Mouse (Mus musculus) hindbrain, embryonic 16.5 days (tissue): ENCODE measurements at regions not wholly inside any gene's neighbourhood (a gene's known extent, or its start where the extent isn't known, plus 50 kb on each side); places are given as distances from the start of the nearest gene placed in this dataset.

Source experiments
- ATAC-seq: fragments of 200-750 bp; cut with Nextera tagmentation; 2 replicates; pipeline ENCODE4 v1.8.0; 2017; ENCODE audit warnings: moderate TSS enrichment, moderate library complexity
- H3K27ac ChIP-seq: fragments of 300-500 bp; sonication (generic); 2 replicates; pipeline ENCODE4 v1.5.1; 2014; ENCODE audit warnings: low read depth, mild to moderate bottlenecking, control low read depth, low read length, moderate library complexity
- H3K27me3 ChIP-seq: fragments of 300-500 bp; sonication (generic); replicated peaks from 2 replicates; pipeline ENCODE4 v1.6.1; 2014; ENCODE audit warnings: low read length; ENCODE audit not compliant: control insufficient read depth, insufficient read depth
- H3K36me3 ChIP-seq: fragments of 300-500 bp; sonication (generic); 2 replicates; pipeline ENCODE4 v1.6.1; 2014; ENCODE audit warnings: mild to moderate bottlenecking, low read length, moderate library complexity, mixed read lengths; ENCODE audit not compliant: control insufficient read depth, insufficient read depth
- H3K4me1 ChIP-seq: fragments of 300-500 bp; sonication (generic); 2 replicates; pipeline ENCODE4 v1.6.1; 2014; ENCODE audit warnings: low read depth, low read length; ENCODE audit not compliant: control insufficient read depth, insufficient read depth
- H3K4me2 ChIP-seq: fragments of 300-500 bp; sonication (generic); 2 replicates; pipeline ENCODE4 v1.6.1; 2014; ENCODE audit warnings: mild to moderate bottlenecking, low read length, control low read depth, moderate library complexity
- H3K4me3 ChIP-seq: fragments of 300-500 bp; sonication (generic); 2 replicates; pipeline ENCODE4 v1.5.1; 2014; ENCODE audit warnings: mild to moderate bottlenecking, low read length, control low read depth, moderate library complexity
- H3K9ac ChIP-seq: fragments of 300-500 bp; sonication (generic); 2 replicates; pipeline ENCODE4 v1.6.1; 2014; ENCODE audit warnings: low read depth, mild to moderate bottlenecking, control low read depth, low read length, moderate library complexity
- H3K9me3 ChIP-seq: fragments of 300-500 bp; sonication (generic); 2 replicates; pipeline ENCODE4 v1.6.1; 2014; ENCODE audit warnings: mild to moderate bottlenecking, low read length, moderate library complexity; ENCODE audit not compliant: control insufficient read depth
- WGBS: fragments of 180-500 bp; shearing (Covaris S2); extraction: QIAGEN DNeasy Blood & Tissue Kit; methylation state at CpG from one replicate; pipeline ENCODE4 v1.1.7; 2014; 5-methylcytosine and 5-hydroxymethylcytosine counted together

DNA sequence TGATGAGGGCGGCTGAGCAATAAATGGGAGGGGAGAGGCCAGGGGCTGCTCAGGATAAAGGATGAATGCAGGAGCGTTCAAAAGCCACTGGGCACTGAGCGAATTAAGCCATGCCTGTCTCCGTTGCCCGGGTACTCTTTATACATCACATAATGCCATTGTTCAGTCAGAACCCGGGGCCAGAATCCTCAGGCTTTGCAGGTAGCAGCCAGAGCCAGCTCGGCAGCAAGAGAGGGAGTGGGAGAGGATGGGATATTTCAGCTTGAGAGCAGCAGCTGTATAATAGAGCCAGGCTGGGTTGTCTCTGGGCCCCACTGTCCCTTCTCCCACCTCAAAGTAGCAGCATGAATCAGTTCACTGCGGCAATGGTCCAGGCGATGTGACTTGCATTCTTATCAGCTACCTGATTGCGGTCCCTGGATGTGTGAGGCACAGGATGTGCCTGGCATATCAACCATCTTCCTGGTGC is 130.5 kb downstream of the Rps24 start:
- ATAC-seq: peak; percentile 90
- Histone ChIP-seq H3K4me2 (no peak overlapping the region; the same call in 1 of the 2 replicates), H3K9me3 (no peaks in the 10 kb centered on the region), H3K27me3 (no peaks in the 10 kb centered on the region), H3K9ac (peak overlapping the region; percentile 47), H3K36me3 (no peaks in the 10 kb centered on the region), H3K4me1 (peaks cover 35% of the 10 kb centered on the region), H3K4me3 (no peak overlapping the region), H3K27ac (peak overlapping the region; percentile 95)
- WGBS: 15% methylated on average over 10 of the region's 10 CpGs

DNA sequence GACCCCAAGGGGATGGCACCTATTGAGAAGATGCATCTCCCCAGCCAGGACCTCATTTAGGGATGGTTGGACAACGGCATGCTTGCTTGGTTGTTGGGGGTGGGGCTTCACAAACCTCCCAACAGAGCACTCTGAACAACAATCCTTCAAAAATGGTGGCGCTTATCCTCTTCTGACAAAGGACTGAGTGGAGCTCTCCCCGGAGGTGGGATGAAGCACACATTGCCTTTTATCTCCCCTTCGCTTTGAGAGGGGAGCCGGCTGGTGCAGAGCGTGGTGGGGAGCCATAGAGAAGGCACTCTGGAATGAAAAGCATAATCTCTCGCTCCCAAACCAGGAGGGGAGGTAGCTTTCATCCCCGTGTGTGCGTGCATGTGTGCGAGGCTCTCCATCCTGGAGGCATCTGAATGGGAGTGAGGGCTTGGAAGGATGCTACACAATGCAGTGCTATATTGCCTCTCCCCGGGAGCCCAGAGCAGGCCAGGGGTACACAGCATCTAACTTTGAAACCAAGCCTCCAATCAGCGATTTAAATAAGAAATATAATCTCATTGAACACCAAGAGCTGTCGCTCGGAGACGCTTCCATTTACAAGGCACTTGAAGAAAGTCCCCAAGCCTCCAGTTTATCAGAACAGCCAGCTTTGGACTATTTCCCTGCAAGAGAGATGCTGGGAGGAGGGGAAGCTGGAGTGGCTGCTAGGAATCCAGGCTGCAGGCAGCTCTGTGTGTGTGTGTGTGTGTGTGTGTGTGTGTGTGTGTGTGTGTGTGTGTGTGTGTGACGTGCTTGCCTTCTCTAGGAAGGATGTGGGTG is 131.5 kb downstream of the Rps24 start:
- no peaks in the 10 kb centered on the region for H3K36me3 ChIP-seq
- H3K9ac ChIP-seq: peak overlapping the region; percentile 47
- WGBS: 12% methylated on average over 16 of the region's 16 CpGs
- H3K27ac ChIP-seq: peak overlapping the region; percentile 95
- no peaks in the 10 kb centered on the region for H3K27me3 ChIP-seq
- ATAC-seq: peak; percentile 56
- H3K4me2 ChIP-seq: peak overlapping the region; percentile 22; the same call in 1 of the 2 replicates
- H3K9me3 ChIP-seq: no peaks in the 10 kb centered on the region
- peaks cover 35% of the 10 kb centered on the region for H3K4me1 ChIP-seq
- H3K4me3 ChIP-seq: no peak overlapping the region

DNA sequence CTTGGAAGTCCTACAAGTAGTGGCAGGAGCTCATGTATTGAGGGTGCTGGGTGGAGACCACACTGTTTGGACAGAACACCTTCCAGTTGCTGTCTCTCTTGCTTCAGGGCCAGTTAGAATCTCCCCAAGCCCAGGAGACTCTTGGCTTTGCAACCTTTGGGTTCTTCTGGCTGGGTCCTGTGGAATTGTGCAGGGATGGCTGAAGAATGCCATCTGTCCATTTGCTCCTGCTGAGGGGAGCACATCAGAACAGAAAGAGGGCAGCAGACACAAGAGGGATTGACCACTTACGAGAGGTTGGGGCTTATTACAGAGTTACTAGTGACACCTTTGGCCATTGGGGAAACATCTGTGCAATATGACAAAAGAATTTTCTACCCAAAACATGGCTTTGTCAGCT is 145.1 kb downstream of the Rps24 start:
- Histone ChIP-seq H3K4me1 (no peaks in the 10 kb centered on the region), H3K9ac (no peak overlapping the region), H3K27ac (no peak overlapping the region), H3K9me3 (no peaks in the 10 kb centered on the region), H3K4me3 (no peak overlapping the region), H3K27me3 (no peaks in the 10 kb centered on the region), H3K36me3 (no peaks in the 10 kb centered on the region), H3K4me2 (no peak overlapping the region)
- WGBS: 100% methylated on average over 1 of the region's 1 CpGs
- no peak for ATAC-seq

DNA sequence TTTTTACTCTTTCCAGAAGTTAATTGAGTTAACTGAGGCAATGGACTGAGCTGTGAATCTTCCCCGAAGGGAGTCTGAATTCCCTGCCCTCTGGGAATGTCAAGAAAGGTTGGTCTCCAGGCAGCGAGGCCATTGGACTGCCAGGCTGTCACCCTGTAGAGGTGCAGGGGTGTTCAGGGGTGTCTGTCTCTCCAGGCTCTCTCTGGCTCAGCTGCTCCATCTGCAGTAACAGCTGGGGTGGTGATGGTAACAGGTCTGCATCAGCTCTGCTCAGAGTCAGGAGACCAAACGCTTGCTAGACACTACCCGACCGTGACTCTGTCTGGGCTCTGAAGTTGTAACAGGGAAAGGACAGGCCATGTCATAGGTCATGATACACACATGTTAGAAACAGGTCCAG is 154.9 kb downstream of the Rps24 start:
- WGBS: 47% methylated on average over 5 of the region's 5 CpGs
- no peak overlapping the region for H3K4me2 ChIP-seq
- no peaks in the 10 kb centered on the region for H3K9me3 ChIP-seq
- ATAC-seq: 0 out of 2 replicates have a peak, but pooled peaks have one; percentile 38
- no peaks in the 10 kb centered on the region for H3K36me3 ChIP-seq
- H3K9ac ChIP-seq: no peak overlapping the region
- H3K27me3 ChIP-seq: no peaks in the 10 kb centered on the region
- H3K27ac ChIP-seq: no peak overlapping the region
- no peak overlapping the region for H3K4me3 ChIP-seq
- no peaks in the 10 kb centered on the region for H3K4me1 ChIP-seq

- H3K9ac ChIP-seq: no peak overlapping the region
- H3K9me3 ChIP-seq: no peaks in the 10 kb centered on the region
- no peaks in the 10 kb centered on the region for H3K36me3 ChIP-seq
- H3K4me3 ChIP-seq: no peak overlapping the region
- no peaks in the 10 kb centered on the region for H3K4me1 ChIP-seq
- no peak overlapping the region for H3K4me2 ChIP-seq
- H3K27ac ChIP-seq: peak overlapping the region; percentile 60
- 15% methylated on average over 6 of the region's 6 CpGs for WGBS
- ATAC-seq: peak; percentile 67
- no peaks in the 10 kb centered on the region for H3K27me3 ChIP-seq
These were observed 157.3 kb downstream of the Rps24 start for GRCm38 (mm10) chr14:24644117-24644808.

- no peak overlapping the region for H3K27ac ChIP-seq
- no peak overlapping the region for H3K4me3 ChIP-seq
- no peak for ATAC-seq
- 80% methylated on average over 6 of the region's 6 CpGs for WGBS
- no peaks in the 10 kb centered on the region for H3K9me3 ChIP-seq
- no peaks in the 10 kb centered on the region for H3K36me3 ChIP-seq
- H3K4me2 ChIP-seq: no peak overlapping the region
- H3K9ac ChIP-seq: no peak overlapping the region
- H3K4me1 ChIP-seq: peaks cover 11% of the 10 kb centered on the region
- H3K27me3 ChIP-seq: no peaks in the 10 kb centered on the region
These were observed 159.4 kb downstream of the Rps24 start for GRCm38 (mm10) chr14:24646239-24646848.

- 87% methylated on average over 4 of the region's 4 CpGs for WGBS
- no peak for ATAC-seq
These were observed 160.8 kb downstream of the Rps24 start for GRCm38 (mm10) chr14:24647722-24648121.

DNA sequence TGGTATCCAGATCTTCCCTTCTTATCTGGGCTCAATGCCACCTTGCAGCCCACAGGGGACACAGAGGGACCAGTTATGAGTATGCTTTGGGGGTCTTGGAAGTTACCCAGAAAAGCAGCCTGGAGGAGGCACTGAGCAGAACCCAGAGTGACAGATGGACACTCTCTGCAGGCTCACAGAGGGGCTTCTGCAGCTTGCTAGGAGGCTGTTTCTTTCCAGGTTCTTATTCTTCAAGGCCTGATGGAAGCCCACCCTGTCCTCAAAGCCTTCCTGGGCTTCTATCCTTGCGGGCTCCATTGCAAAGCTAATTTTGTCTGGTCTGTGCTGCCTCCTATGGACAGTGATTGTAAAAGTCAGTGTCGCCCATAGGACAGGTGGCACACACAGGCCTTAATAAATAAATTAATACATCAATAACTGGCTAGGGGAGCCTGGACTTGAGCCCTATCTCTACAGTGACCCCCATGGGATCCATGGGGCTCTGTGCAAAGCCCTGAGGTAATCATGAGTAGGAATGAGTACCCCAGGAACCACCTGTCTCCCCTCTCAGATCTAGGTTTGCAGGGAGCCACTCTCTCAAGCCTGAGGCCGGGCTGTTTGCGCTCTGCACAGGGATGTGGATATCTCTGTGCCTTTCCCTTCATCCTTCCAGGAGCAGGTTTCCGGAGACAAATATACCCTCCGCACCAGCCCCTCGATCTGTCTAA is 163.4 kb downstream of the Rps24 start:
- peak overlapping the region; percentile 18; the same call in 1 of the 2 replicates for H3K9ac ChIP-seq

More at GRCm38 (mm10) chr14:24647722-24648121, 160.8 kb downstream of the Rps24 start:
- Histone ChIP-seq H3K9ac (no peak overlapping the region), H3K36me3 (no peaks in the 10 kb centered on the region), H3K27ac (no peak overlapping the region), H3K4me3 (no peak overlapping the region), H3K9me3 (no peaks in the 10 kb centered on the region), H3K4me1 (peaks cover 11% of the 10 kb centered on the region), H3K27me3 (no peaks in the 10 kb centered on the region), H3K4me2 (no peak overlapping the region)

More for the DNA sequence above, 163.4 kb downstream of the Rps24 start:
- Histone ChIP-seq H3K27me3 (no peaks in the 10 kb centered on the region), H3K9me3 (no peaks in the 10 kb centered on the region), H3K27ac (peak overlapping the region; percentile 52), H3K4me3 (no peak overlapping the region), H3K36me3 (no peaks in the 10 kb centered on the region), H3K4me2 (no peak overlapping the region), H3K4me1 (peaks cover 11% of the 10 kb centered on the region)
- peak; percentile 73 for ATAC-seq
- 42% methylated on average over 7 of the region's 7 CpGs for WGBS
